ENCODE assay signal across 8 mouse cellular contexts in the genomic region with DNA sequence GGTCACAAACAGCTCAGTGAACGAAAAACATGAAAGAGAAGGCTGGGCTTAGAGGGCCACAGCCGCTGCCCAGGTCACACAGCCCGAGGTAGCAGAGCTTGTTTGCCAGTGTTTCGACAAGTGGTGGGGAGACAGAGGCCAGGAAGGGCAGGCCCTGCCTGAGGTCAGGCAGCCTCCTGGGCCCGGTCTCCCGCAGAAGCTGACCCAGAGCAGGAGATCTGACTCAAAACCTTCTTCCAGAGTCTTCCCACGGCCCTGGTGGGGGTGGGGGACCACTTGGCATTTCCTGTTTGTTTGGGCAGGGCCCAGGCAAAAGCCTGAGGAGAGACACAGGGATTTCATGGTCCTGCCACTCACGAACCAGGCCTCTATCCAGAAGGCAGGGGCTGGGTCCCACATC. TPM values are rescaled to one million over a fixed set of nuclear protein-coding genes. Genes with fewer than 3 reads are reported as not detected.
A peak's percentile ranks its signal among the peaks of the same experiment; 100 is the strongest.
DNase-seq lines count a peak whose midpoint lies in the region; ATAC-seq and TF ChIP-seq lines count a peak whose summit lies in the region.

No protein-coding gene starts in this region.

- H3K9ac ChIP-seq in heart, embryonic 16.5 days (ENCODE audit: low read length) = peak overlapping the region; percentile 39
- peak overlapping the region; percentile 25; the same call in 1 of the 2 replicates for H3K9ac ChIP-seq in limb, embryonic 14.5 days (ENCODE audit: low read depth, low read length, severe bottlenecking)

- 43% methylated on average over 8 of the region's 8 CpGs for WGBS in heart, embryonic 16.5 days
- WGBS in limb, embryonic 14.5 days = 15% methylated on average over 8 of the region's 8 CpGs

- DNase-seq in urinary bladder, postnatal 25 days (ENCODE audit: low spot score) = peak; percentile 36
- DNase-seq in urinary bladder, adult 2 months (ENCODE audit: low spot score) = no peak
- DNase-seq in limb, embryonic 14.5 days (ENCODE audit: low spot score) = no peak
- peak; percentile 56 for DNase-seq in yolk sac, embryonic 10.5 days (ENCODE audit: low spot score)
- DNase-seq in testis, postnatal 14 days (ENCODE audit: low spot score) = no peak
- DNase-seq in frontal cortex, postnatal 36 days (ENCODE audit: low spot score in 2 of 2) = no peak

- no peaks in the 10 kb centered on the region for H3K36me3 ChIP-seq in heart, embryonic 16.5 days (ENCODE audit: control insufficient read depth, insufficient read depth)
- no peaks in the 10 kb centered on the region for H3K36me3 ChIP-seq in limb, embryonic 14.5 days (ENCODE audit: control insufficient read depth, insufficient read depth, low read length)

- H3K4me2 ChIP-seq in heart, embryonic 16.5 days (ENCODE audit: low read depth, low read length) = no peak overlapping the region
- H3K4me2 ChIP-seq in limb, embryonic 14.5 days (replicated peaks; ENCODE audit: low read depth, low read length, severe bottlenecking) = no peak overlapping the region

- H3K4me3 ChIP-seq in heart, embryonic 16.5 days (ENCODE audit: low read length) = no peak overlapping the region
- no peak overlapping the region for H3K4me3 ChIP-seq in limb, embryonic 14.5 days (replicated peaks; ENCODE audit: low read length)

- no peaks in the 10 kb centered on the region for H3K9me3 ChIP-seq in heart, embryonic 16.5 days (replicated peaks; ENCODE audit: control insufficient read depth, low read length)
- no peaks in the 10 kb centered on the region for H3K9me3 ChIP-seq in limb, embryonic 14.5 days (ENCODE audit: control insufficient read depth, low read length)

- peaks cover 30% of the 10 kb centered on the region for H3K4me1 ChIP-seq in heart, embryonic 16.5 days (ENCODE audit: control insufficient read depth, insufficient read depth, low read length)
- H3K4me1 ChIP-seq in limb, embryonic 14.5 days (ENCODE audit: control insufficient read depth, insufficient read depth, low read length) = peaks cover 41% of the 10 kb centered on the region

- peak overlapping the region; percentile 17; the same call in 1 of the 2 replicates for H3K27ac ChIP-seq in heart, embryonic 16.5 days (ENCODE audit: low read length)
- H3K27ac ChIP-seq in limb, embryonic 14.5 days (replicated peaks; ENCODE audit: low read depth, low read length) = 0 out of 2 replicates have a peak overlapping the region, but pooled peaks have one; percentile 49

- TF ChIP-seq POLR2A in limb, embryonic 14.5 days (IDR thresholded peaks at IDR 0.05; ENCODE audit: borderline replicate concordance, extremely low read depth, insufficient read depth, insufficient read length) = no peak

- H3K27me3 ChIP-seq in heart, embryonic 16.5 days (ENCODE audit: control insufficient read depth, insufficient read depth, low read length) = no peaks in the 10 kb centered on the region
- no peaks in the 10 kb centered on the region for H3K27me3 ChIP-seq in limb, embryonic 14.5 days (ENCODE audit: control insufficient read depth, insufficient read depth, low read length)

- no peak for ATAC-seq in heart, embryonic 16.5 days (replicated peaks; ENCODE audit: extremely low read depth, insufficient read depth, low FRiP score)
- no peak for ATAC-seq in limb, embryonic 14.5 days (ENCODE audit: low FRiP score, low read depth)
- no peak for ATAC-seq in erythroid progenitor cell, adult 5-6 weeks (replicated peaks; ENCODE audit: low FRiP score, poor library complexity, severe bottlenecking)

RNA-seq across cellular contexts. Expression of a gene that starts 45.9 kb away (rescaled TPM):
- 111 and 152 TPM in 2 replicates for polyA plus RNA-seq in urinary bladder, adult 2 months (2012; rRNA removed)
- polyA plus RNA-seq in heart, embryonic 16.5 days (2015; fragmentation: Nextera tagmentation; extraction: Ambion mirVana) = 210 and 218 TPM in 2 replicates
- 137 and 158 TPM in 2 replicates for polyA plus RNA-seq in limb, embryonic 14.5 days (2012; rRNA removed)
- 269 and 270 TPM in 2 replicates for polyA plus RNA-seq in limb, embryonic 14.5 days (2014; fragmentation: Nextera tagmentation; extraction: Ambion mirVana)
- total RNA-seq in erythroid progenitor cell, adult 5-6 weeks (2015; ENCODE audit: low replicate concordance) = 186 and 189 TPM in 2 replicates
- total RNA-seq in erythroid progenitor cell, adult 5-6 weeks (2017; ENCODE audit: low replicate concordance) = 82.3 and 114 TPM in 2 replicates

RNA-seq across cellular contexts. Expression of a gene that starts 48.0 kb away (rescaled TPM):
- polyA plus RNA-seq in urinary bladder, adult 2 months (2012; rRNA removed) = 21.3 and 31.0 TPM in 2 replicates
- polyA plus RNA-seq in heart, embryonic 16.5 days (2015; fragmentation: Nextera tagmentation; extraction: Ambion mirVana) = 12.5 and 20.6 TPM in 2 replicates
- 123 and 187 TPM in 2 replicates for polyA plus RNA-seq in limb, embryonic 14.5 days (2012; rRNA removed)
- polyA plus RNA-seq in limb, embryonic 14.5 days (2014; fragmentation: Nextera tagmentation; extraction: Ambion mirVana) = 67.9 and 69.1 TPM in 2 replicates
- not detected in 2 replicates for total RNA-seq in erythroid progenitor cell, adult 5-6 weeks (2015; ENCODE audit: low replicate concordance)
- total RNA-seq in erythroid progenitor cell, adult 5-6 weeks (2017; ENCODE audit: low replicate concordance) = not detected in 2 replicates

Comparison
In these comparisons a context has a peak if more than half of its experiments do, and no peak if none do; other contexts are left out.
1. DNase-seq: peak in urinary bladder, postnatal 25 days (single experiment) and yolk sac, embryonic 10.5 days (single experiment); none in urinary bladder, adult 2 months (single experiment), limb, embryonic 14.5 days (single experiment), testis, postnatal 14 days (single experiment) and frontal cortex, postnatal 36 days (0 of 2).